Mouse (Mus musculus) naive thymus-derived CD4-positive, alpha-beta T cell, adult 5 months (primary cell): ENCODE data around the gene Bscl2. TPM values are rescaled to one million over a fixed set of nuclear protein-coding genes. Genes with fewer than 3 reads are reported as not detected.

Experiments
- polyA plus RNA-seq: library from polyadenylated mRNA; unstranded; fragments of 100-300 nt; shearing (Covaris generic); gene quantifications from one replicate; pipeline ENCODE4 v1.2.1, GENCODE M21; 2017

Gene Bscl2
- polyA plus RNA-seq = 59.1 TPM

GRCm38 (mm10) chr19:8837251-8837791, at the start of gene Bscl2:
Gene Bscl2, plus strand, starts transcription at chr19:8837467.

GRCm38 (mm10) chr19:8798264-8798946, 38.9 kb upstream of the Bscl2 start, which contains the start of gene Polr2g:
Gene Polr2g, minus strand, starts transcription at chr19:8798577.

GRCm38 (mm10) chr19:8802130-8802821, 35.0 kb upstream of the Bscl2 start, which contains the start of gene Zbtb3:
Gene Zbtb3, plus strand, starts transcription at chr19:8802555.

GRCm38 (mm10) chr19:8818801-8819595, 18.3 kb upstream of the Bscl2 start, which contains the start of gene Ttc9c:
Gene Ttc9c, minus strand, starts transcription at chr19:8819333.

GRCm38 (mm10) chr19:8819596-8820423, 17.5 kb upstream of the Bscl2 start, which contains the start of gene Hnrnpul2:
Gene Hnrnpul2, plus strand, starts transcription at chr19:8820010.

GRCm38 (mm10) chr19:8829660-8830059, 7.6 kb upstream of the Bscl2 start, which contains the start of gene AC129217.1:
Gene AC129217.1, plus strand, starts transcription at chr19:8829773.

GRCm38 (mm10) chr19:8839103-8839907, 2.0 kb downstream of the Bscl2 start, which contains the start of gene Gng3:
Gene Gng3, minus strand, starts transcription at chr19:8839194.

GRCm38 (mm10) chr19:8850402-8850901, 13.2 kb downstream of the Bscl2 start, which contains the start of gene Lrrn4cl:
Gene Lrrn4cl, plus strand, starts transcription at chr19:8850768.

GRCm38 (mm10) chr19:8871267-8872186, 34.3 kb downstream of the Bscl2 start, which contains the start of gene Ubxn1:
Gene Ubxn1, plus strand, starts transcription at chr19:8871496.

GRCm38 (mm10) chr19:8880311-8881033, 43.2 kb downstream of the Bscl2 start, which contains the start of gene Uqcc3:
Gene Uqcc3, minus strand, starts transcription at chr19:8880923.

GRCm38 (mm10) chr19:8883616-8884015, 46.3 kb downstream of the Bscl2 start, which contains the start of the genes Lbhd1 and Gm49403:
Gene Lbhd1, plus strand, starts transcription at chr19:8883732.
Gene Gm49403, plus strand, starts transcription at chr19:8883930.

GRCm38 (mm10) chr19:8888511-8889385, 51.5 kb downstream of the Bscl2 start, which contains the start of the genes 1810009A15Rik and Gm49416:
Gene 1810009A15Rik, plus strand, starts transcription at chr19:8888853.
Gene Gm49416, plus strand, starts transcription at chr19:8888926.

GRCm38 (mm10) chr19:8892829-8893766, 55.8 kb downstream of the Bscl2 start, which contains the start of gene Ints5:
Gene Ints5, plus strand, starts transcription at chr19:8893005.

GRCm38 (mm10) chr19:8897865-8898495, 60.7 kb downstream of the Bscl2 start, which contains the start of gene Ganab:
Gene Ganab, plus strand, starts transcription at chr19:8898071.

